Comparison of ENCODE assay signal across 11 mouse cellular contexts in genomic region chr12:117844917-117845316, GRCm38 (mm10). TPM values are rescaled to one million over a fixed set of nuclear protein-coding genes. Genes with fewer than 3 reads are reported as not detected.
DNase-seq lines count a peak whose midpoint lies in the region; ATAC-seq and TF ChIP-seq lines count a peak whose summit lies in the region.
"Had no signal": no experiment of that assay in that cellular context is flagged by ENCODE, and none has a peak within 500 bp of the region (broad histone marks: within the 10 kb centered on the region; RNA-seq: fewer than 3 reads in every experiment).

No protein-coding gene starts in this region.

- H3K9ac ChIP-seq in kidney, embryonic 16.5 days (replicated peaks; ENCODE audit: low read length) = peak overlapping the region; percentile 27
- peak overlapping the region; percentile 81; the same call in 1 of the 2 replicates for H3K9ac ChIP-seq in intestine, embryonic 14.5 days (ENCODE audit: low read length)

- no peak for TF ChIP-seq POLR2A in bone marrow macrophage, adult 2 months (IDR thresholded peaks at IDR 0.05; ENCODE audit: borderline replicate concordance, low read depth, low read length)

- WGBS in kidney, embryonic 16.5 days = 23% methylated on average over 2 of the region's 2 CpGs
- WGBS in intestine, embryonic 14.5 days = 34% methylated on average over 2 of the region's 2 CpGs

- H3K27me3 ChIP-seq in kidney, embryonic 16.5 days (ENCODE audit: insufficient read depth, low read length) = no peaks in the 10 kb centered on the region
- no peaks in the 10 kb centered on the region for H3K27me3 ChIP-seq in intestine, embryonic 14.5 days (replicated peaks; ENCODE audit: control insufficient read depth, insufficient read depth, low read length)

- H3K4me1 ChIP-seq in kidney, embryonic 16.5 days (ENCODE audit: insufficient read depth, low read length) = peaks cover 17% of the 10 kb centered on the region; the same call in 1 of the 2 replicates
- peaks cover 14% of the 10 kb centered on the region; the same call in 1 of the 2 replicates for H3K4me1 ChIP-seq in bone marrow macrophage, adult 2 months (ENCODE audit: control insufficient read depth, insufficient read depth, low read length)
- no peaks in the 10 kb centered on the region for H3K4me1 ChIP-seq in intestine, embryonic 14.5 days (replicated peaks; ENCODE audit: control insufficient read depth, insufficient read depth, low read length)

- no peak for DNase-seq in kidney, postnatal 14 days
- DNase-seq in intestine, embryonic 14.5 days (ENCODE audit: low spot score) = no peak
- DNase-seq in naive thymus-derived CD4-positive, alpha-beta T cell, adult 2 months (ENCODE audit: low read depth) = peak; percentile 15
- DNase-seq in adrenal gland, postnatal 10 days = no peak
- no peak for DNase-seq in yolk sac, embryonic 10.5 days (ENCODE audit: low spot score)
- no peak for DNase-seq in natural killer cell, adult 2 months (ENCODE audit: low spot score in 2 of 2)
- DNase-seq: cerebellum, adult 9-11 months; lung, adult 18-20 months; spleen, adult 18-20 months had no signal

- no peak overlapping the region for H3K27ac ChIP-seq in kidney, embryonic 16.5 days (ENCODE audit: low read length)
- no peak overlapping the region for H3K27ac ChIP-seq in bone marrow macrophage, adult 2 months (ENCODE audit: insufficient read depth, low read depth, low read length)
- no peak overlapping the region for H3K27ac ChIP-seq in intestine, embryonic 14.5 days (ENCODE audit: low read depth)

- H3K4me3 ChIP-seq in kidney, embryonic 16.5 days (ENCODE audit: low read length) = peak overlapping the region; percentile 89
- H3K4me3 ChIP-seq in bone marrow macrophage, adult 2 months (ENCODE audit: insufficient read depth, low read length) = peak overlapping the region; percentile 97
- peak overlapping the region; percentile 67 for H3K4me3 ChIP-seq in intestine, embryonic 14.5 days (ENCODE audit: low read depth, low read length)

- H3K36me3 ChIP-seq in kidney, embryonic 16.5 days (ENCODE audit: insufficient read depth, low read length) = no peaks in the 10 kb centered on the region
- no peaks in the 10 kb centered on the region for H3K36me3 ChIP-seq in intestine, embryonic 14.5 days (ENCODE audit: control insufficient read depth, insufficient read depth, low read length)

- H3K9me3 ChIP-seq in kidney, embryonic 16.5 days (ENCODE audit: low read length) = no peaks in the 10 kb centered on the region
- no peaks in the 10 kb centered on the region for H3K9me3 ChIP-seq in intestine, embryonic 14.5 days (ENCODE audit: control insufficient read depth, low read length)

- no peak for ATAC-seq in kidney, embryonic 16.5 days (ENCODE audit: low FRiP score, low TSS enrichment)
- no peak for ATAC-seq in intestine, embryonic 14.5 days (replicated peaks; ENCODE audit: low FRiP score, low TSS enrichment, low read depth)

- peak overlapping the region; percentile 92 for H3K4me2 ChIP-seq in kidney, embryonic 16.5 days (replicated peaks; ENCODE audit: low read depth, low read length)
- peak overlapping the region; percentile 77 for H3K4me2 ChIP-seq in intestine, embryonic 14.5 days (ENCODE audit: low read length)

- no peak for TF ChIP-seq CTCF in bone marrow macrophage, adult 2 months (IDR thresholded peaks at IDR 0.05; ENCODE audit: low read depth, low read length)

RNA-seq across cellular contexts. Expression of gene Cdca7l, which starts 40.8 kb away (rescaled TPM):
- polyA plus RNA-seq in kidney, embryonic 16.5 days (2015; fragmentation: Nextera tagmentation; extraction: Ambion mirVana) = 53.2 and 58.0 TPM in 2 replicates
- polyA plus RNA-seq in bone marrow macrophage, adult 2 months (2012; ENCODE audit: insufficient read depth, insufficient read length, missing spikeins) = 5.8 and 8.7 TPM in 2 replicates
- polyA plus RNA-seq in intestine, embryonic 14.5 days (2014; fragmentation: Nextera tagmentation; extraction: Ambion mirVana) = 55.7 and 59.0 TPM in 2 replicates
- total RNA-seq in adrenal gland, postnatal 10 days (2021) = 10 to 100 TPM in 1 of 2 experiments, 1 to 10 TPM in 1; 7.7 to 13.2 TPM
